Mouse (Mus musculus) regulatory T cell (primary cell): ENCODE data around the gene Tagln.

Experiments
- in situ Hi-C: fragments of 300-600 bp; cut with MboI, MseI; formaldehyde crosslinking; loops from one replicate; pipeline ENCODE4 v1.15.1; 2025; ENCODE audit warnings: high pct_unique_total_duplicates

The Tagln gene

GRCm38 (mm10) chr9:45935628-45936210, at the start of gene Tagln:
Gene Tagln, minus strand, starts transcription at chr9:45936058.
- in situ Hi-C loops = no loop called here

DNA sequence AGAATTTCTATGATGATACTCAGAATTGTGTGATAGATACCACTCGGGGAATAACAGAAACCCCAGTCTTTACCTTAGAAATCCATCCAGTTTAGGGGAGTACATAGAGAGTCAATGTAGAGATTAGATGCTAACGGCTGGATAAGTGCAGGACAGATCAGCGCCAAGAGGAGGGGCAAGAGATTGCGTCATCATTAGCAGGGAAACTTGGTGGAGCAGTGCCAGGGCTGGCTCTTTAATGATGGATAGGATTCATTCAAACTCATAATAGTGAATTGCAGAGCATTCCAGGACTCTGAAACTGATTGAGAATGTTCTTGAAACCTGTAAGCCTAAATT, 49.3 kb upstream of the Tagln start:
- in situ Hi-C loops = no loop called here

- in situ Hi-C loops = no loop called here
These were observed 48.8 kb upstream of the Tagln start for GRCm38 (mm10) chr9:45984409-45985228.

DNA sequence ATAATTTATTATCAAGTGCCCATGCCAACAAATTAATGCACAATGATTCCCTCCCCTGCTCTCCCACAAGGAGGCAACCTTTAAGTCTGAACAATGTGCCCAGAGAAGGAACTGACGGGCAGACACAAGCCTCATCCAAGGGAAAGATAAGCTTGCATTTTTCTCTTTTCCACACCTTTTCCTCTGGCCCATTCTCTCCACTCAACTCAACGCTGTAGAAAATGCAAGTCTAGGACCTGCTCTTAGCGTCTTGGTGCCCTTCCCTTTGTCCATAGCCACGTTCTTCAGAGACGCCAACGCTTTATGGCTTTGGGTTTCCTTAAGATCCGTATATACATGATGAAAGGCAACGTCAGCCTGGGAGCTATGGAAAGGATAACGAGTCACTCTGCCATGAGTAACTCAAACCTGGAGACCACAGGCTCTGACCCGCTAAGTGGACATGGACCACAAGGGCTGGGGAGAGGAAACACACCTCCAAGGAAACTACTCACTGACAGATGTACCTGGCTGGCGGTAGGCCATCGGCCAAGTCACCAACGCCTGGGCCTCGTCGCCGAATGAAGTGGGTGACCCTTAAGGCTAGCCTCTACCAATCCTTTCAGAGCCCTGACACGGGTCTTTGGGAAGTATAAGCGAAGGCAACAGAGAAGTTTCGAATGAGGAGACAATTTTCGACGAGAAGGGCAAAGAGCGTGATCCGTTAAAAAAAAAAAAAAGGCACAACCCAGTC, 48.0 kb upstream of the Tagln start:
- in situ Hi-C loops = no loop called here

DNA sequence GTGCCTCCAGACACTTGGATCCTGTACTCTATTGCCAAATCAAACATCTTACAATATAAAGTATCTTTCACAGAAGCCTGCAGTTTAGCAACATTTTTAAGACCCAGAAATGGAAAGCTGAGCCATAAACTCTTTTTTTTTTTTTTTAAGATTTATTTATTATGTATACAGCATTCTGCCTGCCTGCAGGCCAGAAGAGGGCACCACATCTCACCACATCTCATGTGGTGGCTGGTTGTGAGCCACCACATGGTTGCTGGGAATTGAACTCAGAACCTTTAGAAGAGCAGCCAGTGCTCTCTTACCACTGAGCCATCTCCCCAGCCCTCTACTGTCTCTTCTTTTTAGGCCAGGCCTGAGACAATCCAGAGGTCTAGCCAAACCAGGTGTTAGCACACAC, 45.5 kb upstream of the Tagln start:
- in situ Hi-C loops = no loop called here

GRCm38 (mm10) chr9:45980611-45981010, 44.8 kb upstream of the Tagln start:
- in situ Hi-C loops = no loop called here

DNA sequence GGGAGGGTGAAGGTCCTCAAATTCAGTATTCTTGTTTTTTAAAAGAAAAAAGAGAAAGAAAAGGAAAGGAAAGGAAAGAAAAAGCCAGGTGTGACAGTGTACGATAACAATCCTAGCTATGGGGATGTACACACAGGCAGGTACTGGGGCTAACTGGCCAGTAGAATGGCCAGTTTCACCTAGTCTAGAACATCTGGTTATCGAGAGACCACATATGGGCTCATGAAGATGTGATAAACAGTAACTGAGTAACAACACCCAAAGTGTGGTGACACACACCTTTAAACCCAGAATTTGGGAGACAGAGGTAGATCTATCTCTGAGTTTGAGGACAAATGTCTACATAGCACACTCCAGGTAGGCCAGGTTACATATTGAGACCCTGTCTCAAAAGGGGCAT, 43.9 kb upstream of the Tagln start:
- in situ Hi-C loops = no loop called here

DNA sequence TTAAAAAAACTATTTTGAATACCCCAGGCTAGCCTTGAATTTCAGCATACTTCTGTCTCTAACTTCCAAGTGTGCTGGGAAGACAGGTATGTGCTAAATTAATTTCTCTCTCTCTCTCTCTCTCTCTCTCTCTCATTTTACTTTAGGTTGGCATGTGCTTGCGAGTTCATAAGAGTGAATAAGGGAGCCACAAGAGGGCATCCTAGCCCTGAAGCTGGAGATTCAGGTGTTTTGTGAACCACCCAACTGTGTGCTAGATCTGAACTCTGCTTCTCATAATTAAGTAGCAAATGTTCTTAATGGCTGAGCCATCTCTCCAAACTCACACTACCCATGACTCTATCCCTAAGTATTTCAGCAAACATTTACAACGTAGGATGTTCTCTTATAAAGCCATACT, 41.0 kb upstream of the Tagln start:
- in situ Hi-C loops = no loop called here

DNA sequence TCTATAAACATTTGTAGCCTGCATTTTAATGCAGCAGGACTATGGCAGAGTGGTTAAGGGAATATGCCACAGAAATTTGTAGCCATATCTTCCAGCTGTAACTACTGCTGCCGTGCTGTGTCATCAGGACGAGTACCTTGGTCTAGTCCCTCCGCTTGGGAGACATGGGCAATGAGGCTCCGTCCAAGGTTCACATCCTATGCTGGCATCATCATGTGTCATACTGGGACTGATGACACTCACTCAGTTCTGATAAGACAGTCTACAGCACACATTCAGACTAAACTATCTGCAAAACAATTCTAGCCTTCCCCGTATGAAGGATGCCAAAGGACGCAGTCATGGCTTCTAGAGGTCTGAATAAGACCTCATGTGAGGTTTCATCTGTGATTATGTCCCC, 27.7 kb upstream of the Tagln start:
- in situ Hi-C loops = no loop called here

DNA sequence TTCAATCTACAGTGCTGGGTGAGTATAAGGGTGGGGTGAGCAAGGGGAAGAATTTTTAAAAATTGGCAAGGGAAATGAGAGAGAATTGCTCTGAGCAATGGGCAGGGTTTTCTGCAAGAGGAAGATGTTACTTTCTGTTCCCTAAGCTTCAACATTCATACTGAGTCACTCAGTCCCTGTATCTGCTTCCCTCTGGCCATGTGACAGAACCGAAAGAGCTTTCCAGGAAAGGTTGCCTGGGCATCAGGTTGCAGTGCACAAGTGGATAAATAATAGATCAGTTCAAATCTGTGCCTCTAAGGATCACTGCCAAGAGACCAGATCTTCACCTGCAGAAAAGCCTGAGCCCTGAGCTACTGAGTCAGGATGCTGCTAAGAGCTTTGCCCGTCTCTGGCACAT, 26.0 kb upstream of the Tagln start:
- in situ Hi-C loops = no loop called here

DNA sequence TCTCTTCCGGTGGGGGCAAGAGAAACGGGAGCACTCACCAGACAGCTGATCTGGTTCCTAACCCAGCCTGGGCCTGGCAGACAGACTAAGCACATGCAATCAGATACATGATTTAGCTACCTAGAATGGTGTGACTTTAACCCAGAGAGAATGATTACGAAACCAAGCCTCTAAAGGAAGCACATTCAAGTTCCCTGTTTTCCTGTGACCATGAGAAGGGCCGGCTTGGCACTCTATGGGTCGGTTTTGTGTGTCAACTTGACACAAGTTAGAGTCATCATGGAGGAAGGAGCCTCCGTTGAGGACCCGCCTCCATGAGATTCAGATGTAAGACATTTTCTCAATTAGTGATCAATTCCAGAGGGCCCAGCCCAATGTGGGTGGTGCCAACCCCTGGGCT, 23.8 kb upstream of the Tagln start:
- in situ Hi-C loops = no loop called here

DNA sequence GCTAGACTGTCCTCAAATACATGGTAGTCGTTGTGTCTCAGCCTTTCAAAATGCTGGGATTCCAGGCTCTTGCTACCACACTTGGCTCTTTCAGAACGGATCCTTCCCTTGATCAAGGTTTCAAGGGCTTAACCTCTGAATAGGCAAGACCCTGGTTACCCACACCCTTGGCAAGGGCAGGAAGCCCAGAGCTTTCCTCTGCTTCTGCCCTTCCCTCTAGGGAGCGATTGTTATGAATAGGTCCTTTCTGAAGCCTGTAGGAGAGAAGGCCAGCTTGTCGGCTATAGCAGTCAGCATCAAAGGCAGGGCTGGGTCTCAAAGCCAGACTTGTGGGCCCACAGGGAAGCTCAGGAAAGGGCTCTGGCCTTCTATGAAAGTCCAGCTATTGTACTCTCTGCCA, 23.0 kb upstream of the Tagln start:
- in situ Hi-C loops = no loop called here

GRCm38 (mm10) chr9:45958023-45958670, 22.3 kb upstream of the Tagln start:
- in situ Hi-C loops = no loop called here

GRCm38 (mm10) chr9:45955107-45955963, 19.5 kb upstream of the Tagln start, which contains the start of gene Sidt2:
Gene Sidt2, minus strand, starts transcription at chr9:45955258.
- in situ Hi-C loops = no loop called here

GRCm38 (mm10) chr9:45954294-45955106, 18.6 kb upstream of the Tagln start:
- in situ Hi-C loops = no loop called here

- in situ Hi-C loops = no loop called here
These were observed 17.8 kb upstream of the Tagln start for GRCm38 (mm10) chr9:45953511-45954293.

GRCm38 (mm10) chr9:45952890-45953289, 17.0 kb upstream of the Tagln start:
- in situ Hi-C loops = no loop called here

DNA sequence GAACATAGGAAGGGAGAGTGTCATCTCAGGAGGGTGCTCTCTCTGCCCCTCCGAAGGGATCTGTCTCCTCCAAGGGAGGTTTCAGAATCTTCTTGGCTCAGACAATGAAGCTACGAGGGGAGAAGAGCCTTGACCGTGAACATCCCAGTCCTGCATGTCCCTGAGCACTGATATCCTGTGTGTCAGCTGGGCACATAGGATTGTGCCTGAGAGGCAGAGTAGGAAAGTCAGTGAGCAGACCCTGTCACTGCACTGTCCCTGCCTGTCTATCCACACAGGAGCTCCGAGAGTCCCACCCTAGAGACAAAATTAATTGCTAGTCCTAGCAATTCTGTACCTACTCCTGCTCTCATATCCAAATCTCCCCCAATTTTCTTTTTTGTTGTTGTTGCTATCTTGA, 16.2 kb upstream of the Tagln start:
- in situ Hi-C loops = no loop called here

DNA sequence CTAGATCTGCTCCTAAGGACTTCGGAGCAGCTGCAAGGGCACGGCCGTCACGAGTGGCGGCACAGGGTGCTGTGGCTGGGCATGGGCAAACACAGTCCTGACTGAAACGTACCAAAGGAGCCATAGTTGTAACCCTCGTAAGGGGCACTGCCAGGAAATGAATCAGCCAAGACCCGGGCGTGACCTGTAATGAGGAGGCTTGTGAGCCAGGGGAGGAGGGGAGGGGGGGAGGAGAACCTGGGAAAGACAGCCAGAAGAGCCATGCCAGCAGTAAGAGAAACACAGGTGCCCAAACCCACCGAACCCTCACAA, 11.0 kb upstream of the Tagln start:
- in situ Hi-C loops = no loop called here
